16 mouse cellular contexts compared by ENCODE assay signal in the genomic region with DNA sequence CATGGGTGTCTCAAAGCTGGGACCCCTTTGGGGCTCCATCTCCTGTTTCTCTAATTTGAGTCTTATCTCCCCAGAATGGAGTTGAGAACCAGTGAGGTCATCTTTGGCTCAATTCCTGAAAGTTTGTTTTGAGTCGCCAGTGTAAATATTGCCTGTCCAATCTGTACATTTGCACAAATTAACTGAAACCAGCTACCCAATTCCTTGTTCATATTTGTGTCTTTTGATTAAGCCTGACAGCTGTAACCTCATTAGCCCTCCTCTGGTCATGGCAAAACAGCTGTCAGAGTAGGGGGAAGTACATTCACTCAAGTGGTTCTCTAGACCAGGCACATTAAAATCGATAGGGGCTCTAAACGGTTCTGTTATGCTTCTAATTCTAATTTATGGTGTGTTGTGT.
A peak's percentile ranks its signal among the peaks of the same experiment; 100 is the strongest.
DNase-seq lines count a peak whose midpoint lies in the region; ATAC-seq and TF ChIP-seq lines count a peak whose summit lies in the region.
"Had no signal": no experiment of that assay in that cellular context is flagged by ENCODE, and none has a peak within 500 bp of the region (broad histone marks: within the 10 kb centered on the region; RNA-seq: fewer than 3 reads in every experiment).

No protein-coding gene starts in this region.

- H3K27me3 ChIP-seq in embryonic facial prominence, embryonic 11.5 days (ENCODE audit: control insufficient read depth, insufficient read depth, low read length) = no peaks in the 10 kb centered on the region
- H3K27me3 ChIP-seq in embryonic facial prominence, embryonic 10.5 days (replicated peaks; ENCODE audit: low read depth, poor library complexity, severe bottlenecking) = no peaks in the 10 kb centered on the region
- H3K27me3 ChIP-seq: CH12.LX; liver, embryonic 13.5 days had no signal

- DNase-seq in embryonic facial prominence, embryonic 11.5 days (ENCODE audit: low spot score) = peak; percentile 50
- no peak for DNase-seq in embryonic facial prominence, embryonic 10.5 days (ENCODE audit: low spot score)
- DNase-seq in heart, postnatal 10 days = peak; percentile 15 to 16
- DNase-seq in heart, postnatal 36 days = no peak
- DNase-seq in left cerebral cortex, adult 2 months (ENCODE audit: extremely low spot score in 1 of 2, low spot score in 2 of 2) = no peak
- DNase-seq in left cerebral cortex, adult 8-10 months (ENCODE audit: low spot score in 2 of 2) = no peak
- DNase-seq in brain, embryonic 14.5 days (ENCODE audit: low read depth) = peak; percentile 80
- DNase-seq in thymus, postnatal 36 days = no peak
- DNase-seq: adrenal gland, postnatal 25 days; embryo, embryonic 11 days; heart, adult 2 months; kidney, adult 2 months; liver, embryonic 13.5 days; lung, postnatal 10 days; right cerebral cortex, postnatal 14 days had no signal

- TF ChIP-seq CTCF in left cerebral cortex, adult 2 months (IDR thresholded peaks at IDR 0.05) = no peak
- no peak for TF ChIP-seq CTCF in brain, embryonic 14.5 days (IDR thresholded peaks at IDR 0.05; ENCODE audit: borderline replicate concordance, extremely low read depth, insufficient read depth, insufficient read length)

- H3K9ac ChIP-seq in embryonic facial prominence, embryonic 11.5 days (replicated peaks; ENCODE audit: low read length) = no peak overlapping the region
- H3K9ac ChIP-seq: liver, embryonic 13.5 days had no signal

- TF ChIP-seq POLR2A in brain, embryonic 14.5 days (IDR thresholded peaks at IDR 0.05; ENCODE audit: borderline replicate concordance, extremely low read depth, insufficient read depth, insufficient read length, poor library complexity, severe bottlenecking) = no peak

- WGBS in embryonic facial prominence, embryonic 11.5 days = 50% methylated on average over 3 of the region's 3 CpGs
- 76% methylated on average over 3 of the region's 3 CpGs for WGBS in embryonic facial prominence, embryonic 10.5 days

- H3K4me3 ChIP-seq in embryonic facial prominence, embryonic 11.5 days (ENCODE audit: low read depth, low read length) = no peak overlapping the region
- H3K4me3 ChIP-seq in embryonic facial prominence, embryonic 10.5 days = no peak overlapping the region
- peak overlapping the region; percentile 37; the same call in 1 of the 2 replicates for H3K4me3 ChIP-seq in left cerebral cortex, adult 2 months
- H3K4me3 ChIP-seq: heart, adult 2 months; liver, embryonic 13.5 days had no signal

- no peak overlapping the region for H3K4me2 ChIP-seq in embryonic facial prominence, embryonic 11.5 days (ENCODE audit: low read depth, low read length)
- H3K4me2 ChIP-seq: liver, embryonic 13.5 days had no signal

- H3K9me3 ChIP-seq in embryonic facial prominence, embryonic 11.5 days (replicated peaks; ENCODE audit: control insufficient read depth, low read length) = no peaks in the 10 kb centered on the region
- H3K9me3 ChIP-seq in embryonic facial prominence, embryonic 10.5 days = no peaks in the 10 kb centered on the region
- H3K9me3 ChIP-seq: liver, embryonic 13.5 days had no signal

- no peaks in the 10 kb centered on the region for H3K4me1 ChIP-seq in embryonic facial prominence, embryonic 11.5 days (ENCODE audit: control insufficient read depth, insufficient read depth, low read length)
- peaks cover 18% of the 10 kb centered on the region for H3K4me1 ChIP-seq in embryonic facial prominence, embryonic 10.5 days
- H3K4me1 ChIP-seq: liver, embryonic 13.5 days had no signal

- no peaks in the 10 kb centered on the region for H3K36me3 ChIP-seq in embryonic facial prominence, embryonic 11.5 days (replicated peaks; ENCODE audit: control insufficient read depth, insufficient read depth, low read depth, low read length)
- no peaks in the 10 kb centered on the region for H3K36me3 ChIP-seq in embryonic facial prominence, embryonic 10.5 days (replicated peaks)
- H3K36me3 ChIP-seq: liver, embryonic 13.5 days had no signal

- no peak overlapping the region for H3K27ac ChIP-seq in embryonic facial prominence, embryonic 11.5 days (replicated peaks; ENCODE audit: low read depth, low read length)
- no peak overlapping the region for H3K27ac ChIP-seq in embryonic facial prominence, embryonic 10.5 days (replicated peaks)
- no peak overlapping the region for H3K27ac ChIP-seq in left cerebral cortex, adult 2 months
- H3K27ac ChIP-seq: heart, adult 2 months; liver, embryonic 13.5 days had no signal

- intact Hi-C loops in heart, postnatal 10 days (cut with DNase I) = loop anchor here (2.0 to 10.0 kb wide), 3 partner anchors 169 to 825 kb away; no protein-coding TSS in a partner anchor
- intact Hi-C loops in heart, postnatal 36 days (cut with DNase I) = loop anchor here (2.0 to 10.0 kb wide), 2 partner anchors 493 to 825 kb away; no protein-coding TSS in a partner anchor
- intact Hi-C loops in left cerebral cortex, adult 2 months (cut with DNase I) = loop anchor here (10.0 kb wide), 1 partner anchor 155 kb away; no protein-coding TSS in a partner anchor

- no peak for ATAC-seq in embryonic facial prominence, embryonic 11.5 days (replicated peaks; ENCODE audit: insufficient number of reproducible peaks, low FRiP score, low TSS enrichment, low read depth)

Comparison
In these comparisons a context has a peak if more than half of its experiments do, and no peak if none do; other contexts are left out.
1. DNase-seq: peak in embryonic facial prominence, embryonic 11.5 days (single experiment), heart, postnatal 10 days (2 of 2) and brain, embryonic 14.5 days (single experiment); none in embryonic facial prominence, embryonic 10.5 days (single experiment), heart, postnatal 36 days (0 of 2), left cerebral cortex, adult 2 months (0 of 2), left cerebral cortex, adult 8-10 months (0 of 2) and thymus, postnatal 36 days (0 of 2).